Mouse (Mus musculus) fat pad, adult 2 months (tissue): Measurements from ENCODE around the gene Ssh3.
"Not testable (repeated sequence)": the region's sequence is repeated elsewhere in the genome, so short reads cannot be mapped to it uniquely, and the experiment has no call there.

ENCODE experiments used
- DNase-seq: peaks from one replicate; pipeline ENCODE4 v3.0.0-alpha.2; 2011; ENCODE audit warnings: low read depth, low spot score; ENCODE audit errors: extremely low read depth

The Ssh3 gene

DNA sequence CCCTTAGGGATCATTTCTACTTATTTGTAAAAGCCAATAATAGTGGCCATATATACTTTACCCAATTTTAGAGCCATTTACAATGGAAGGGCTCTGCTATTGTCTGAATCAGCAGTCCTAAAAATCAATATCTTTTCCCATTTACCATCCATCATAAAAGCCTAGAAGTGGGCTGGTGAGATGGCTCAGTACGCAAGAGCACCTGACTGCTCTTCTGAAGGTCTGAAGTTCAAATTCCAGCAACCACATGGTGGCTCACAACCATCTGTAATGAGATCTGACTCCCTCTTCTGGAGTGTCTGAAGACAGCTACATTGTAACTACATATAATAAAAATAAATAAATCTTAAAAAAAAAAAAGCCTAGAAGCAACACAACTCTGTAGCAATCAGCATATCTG, 20.3 kb downstream of the Ssh3 start:
- DNase-seq, result not testable (repeated sequence)

- no peak for DNase-seq
Measured at GRCm38 (mm10) chr19:4247010-4247409, 22.0 kb downstream of the Ssh3 start.

- DNase-seq, result no peak
Measured at GRCm38 (mm10) chr19:4244775-4245174, 24.2 kb downstream of the Ssh3 start.

- no peak for DNase-seq
Measured at GRCm38 (mm10) chr19:4242416-4242815, 26.6 kb downstream of the Ssh3 start.

DNA sequence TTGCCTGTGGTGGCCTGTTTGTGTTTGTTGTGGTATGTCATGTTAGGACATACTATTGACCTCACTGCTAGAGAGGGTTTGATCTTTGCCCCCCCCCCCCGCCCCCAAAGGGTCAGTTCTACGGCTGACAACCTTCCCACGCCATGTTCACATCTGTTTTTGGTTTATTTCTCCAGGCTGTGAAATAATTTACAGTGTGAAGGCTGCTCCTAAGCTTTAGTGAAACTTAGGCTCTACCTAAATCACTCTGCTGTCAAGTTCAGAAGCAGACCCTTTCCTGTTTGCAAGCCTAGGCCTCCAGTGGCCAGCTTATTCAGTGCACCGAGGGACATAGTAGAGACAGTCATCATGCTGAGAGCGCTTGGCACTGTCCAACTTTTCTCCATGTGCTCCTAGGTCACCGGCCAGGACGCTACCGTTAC, 28.7 kb downstream of the Ssh3 start:
- DNase-seq, result no peak

DNA sequence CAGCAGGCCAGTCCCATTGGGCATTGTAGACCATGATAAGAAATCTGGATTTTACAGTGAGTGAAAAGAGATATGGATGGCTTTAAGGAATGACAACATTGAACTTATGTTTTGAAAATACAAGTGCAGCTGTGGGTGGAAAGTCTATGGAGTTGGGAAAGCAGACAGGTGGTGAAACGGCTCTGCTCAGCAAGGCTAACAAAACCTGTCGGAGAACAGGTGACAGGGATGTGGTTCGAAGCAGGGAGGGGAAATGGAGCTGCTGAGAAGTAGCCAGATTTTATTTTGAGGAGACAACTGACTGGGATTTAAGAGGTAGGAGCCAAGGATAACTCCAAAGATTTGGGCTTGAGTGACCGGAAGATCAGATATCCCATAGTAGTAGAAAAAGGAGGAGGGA, 34.4 kb downstream of the Ssh3 start:
- DNase-seq, result no peak

GRCm38 (mm10) chr19:4232651-4233050, 36.3 kb downstream of the Ssh3 start:
- no peak for DNase-seq

GRCm38 (mm10) chr19:4232186-4232572, 36.8 kb downstream of the Ssh3 start:
- no peak for DNase-seq

DNA sequence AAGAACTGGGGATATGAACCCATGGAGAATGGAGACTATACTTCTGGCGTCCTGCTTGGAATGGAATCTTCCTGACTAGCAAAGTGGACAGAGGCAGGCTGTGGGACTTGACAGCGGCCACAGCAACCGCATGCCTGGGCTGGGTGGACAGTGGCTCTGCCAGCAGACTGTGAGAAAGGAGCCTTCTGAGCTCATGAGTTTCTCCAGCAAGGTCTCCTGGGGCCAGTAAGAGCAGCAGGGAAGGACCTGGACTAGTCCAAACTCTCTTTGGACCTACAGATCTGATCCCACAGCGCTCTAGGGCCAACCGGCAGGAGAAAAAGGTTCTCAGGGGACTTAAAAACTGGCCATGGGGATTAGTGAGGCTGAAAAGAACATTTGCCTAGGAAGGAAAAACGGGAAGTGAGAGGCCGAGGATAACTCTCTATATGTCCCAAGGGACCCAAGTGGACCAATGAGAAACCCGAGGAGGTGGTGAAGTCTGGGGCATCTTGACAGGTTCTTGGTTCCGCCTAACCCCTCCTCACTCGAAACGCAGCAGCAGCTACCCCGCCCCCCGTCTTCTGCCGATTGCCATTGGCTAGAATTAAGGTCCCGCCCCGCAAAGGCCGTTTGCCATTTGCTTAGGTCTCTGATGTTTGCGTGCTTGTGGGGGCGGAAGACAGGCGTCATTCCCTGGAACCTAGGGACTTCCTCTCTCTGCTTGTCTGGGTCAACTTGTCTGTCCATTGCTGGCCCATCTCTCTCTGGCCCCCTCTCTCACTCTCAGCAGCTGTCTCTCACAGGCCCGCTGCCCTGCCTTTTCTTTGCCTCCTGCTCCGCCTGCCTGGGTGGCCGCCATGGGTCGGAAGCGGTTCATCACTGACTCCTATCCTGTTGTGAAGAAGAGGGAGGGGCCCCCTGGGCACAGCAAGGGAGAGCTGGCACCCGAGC, 37.5 kb downstream of the Ssh3 start, which contains the start of gene Pold4:
Gene Pold4 (plus strand): TSS at position 647 of the 933 bp plus-strand sequence.
- DNase-seq, result peak; percentile 74

GRCm38 (mm10) chr19:4230415-4230814, 38.6 kb downstream of the Ssh3 start:
- DNase-seq, result no peak

GRCm38 (mm10) chr19:4229451-4230076, 39.4 kb downstream of the Ssh3 start:
- DNase-seq, result no peak

DNA sequence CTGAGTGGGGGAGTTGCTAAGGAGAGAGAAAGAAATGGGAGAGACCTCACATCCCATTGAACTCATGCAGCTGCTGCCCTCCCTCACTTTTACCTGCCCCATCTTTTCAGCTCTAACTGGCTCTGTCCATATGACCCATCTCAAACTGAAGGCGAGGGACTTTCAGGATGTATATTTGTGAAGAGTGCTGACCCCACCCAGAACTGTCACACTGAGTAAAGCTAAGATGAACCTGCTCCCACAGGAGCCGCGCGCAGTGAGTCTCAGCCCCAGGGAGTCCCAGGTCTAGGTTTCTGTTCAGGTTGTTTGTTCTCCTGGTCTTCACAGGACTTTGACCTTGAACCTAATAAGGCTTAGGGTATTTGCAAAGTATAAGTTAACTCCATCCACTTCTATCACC, 40.1 kb downstream of the Ssh3 start:
- no peak for DNase-seq

DNA sequence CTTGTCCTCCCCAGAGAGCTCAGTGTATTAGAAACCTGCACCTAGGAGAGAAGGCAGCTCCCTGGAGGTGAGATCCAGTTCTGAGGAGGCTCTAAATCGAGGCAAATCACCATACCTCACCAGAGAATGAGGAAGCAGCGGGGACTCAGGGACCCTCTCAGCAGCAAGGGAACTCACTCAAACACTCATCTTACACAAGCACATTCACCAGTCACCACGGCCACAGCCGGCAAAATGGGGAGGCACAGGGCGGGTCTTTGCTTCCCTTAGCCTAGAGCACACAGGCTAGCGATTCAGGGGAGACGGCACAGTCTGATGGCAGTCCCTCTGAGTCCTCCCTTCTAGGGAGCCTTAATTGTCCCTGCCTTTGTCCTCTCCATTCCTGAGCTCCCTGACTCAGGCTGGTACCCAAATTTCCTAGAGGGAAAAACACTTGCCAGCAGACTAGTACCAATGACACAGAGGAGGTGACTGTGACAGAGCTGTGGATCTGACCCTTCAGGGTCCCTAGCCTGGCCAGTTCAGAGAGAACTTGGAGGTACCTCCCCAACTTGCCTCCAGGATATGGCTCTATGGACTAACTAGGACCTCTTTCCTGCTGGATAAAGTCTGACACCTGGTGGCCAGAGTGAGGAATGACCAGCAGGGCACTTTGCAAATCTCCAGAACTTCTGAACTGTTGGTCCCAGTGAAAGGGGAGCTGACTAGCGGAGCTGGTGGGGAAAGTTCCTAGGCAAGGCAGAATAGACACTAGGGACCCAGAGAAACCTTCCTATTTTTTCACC, 40.9 kb downstream of the Ssh3 start:
- DNase-seq, result no peak

DNA sequence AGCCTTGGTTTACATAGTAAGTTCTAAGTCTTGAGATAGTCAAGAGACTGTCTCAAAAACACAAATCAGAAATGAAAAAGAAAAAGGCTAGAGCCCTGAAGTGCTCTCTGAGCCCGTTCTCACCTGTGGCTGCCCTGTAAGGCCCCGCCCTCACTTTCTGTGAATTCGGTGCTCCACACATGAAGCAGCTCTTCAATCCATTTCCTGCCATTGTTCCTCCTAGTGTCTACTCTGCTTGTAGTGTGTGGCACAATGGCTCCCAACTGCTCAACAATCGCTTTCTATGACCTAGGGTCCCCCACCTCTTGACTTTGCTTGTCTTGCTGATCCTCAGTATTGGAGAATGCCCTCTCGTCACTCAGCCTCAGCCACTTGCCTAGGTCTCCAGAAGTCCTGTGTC, 41.5 kb downstream of the Ssh3 start:
- DNase-seq, result no peak

DNA sequence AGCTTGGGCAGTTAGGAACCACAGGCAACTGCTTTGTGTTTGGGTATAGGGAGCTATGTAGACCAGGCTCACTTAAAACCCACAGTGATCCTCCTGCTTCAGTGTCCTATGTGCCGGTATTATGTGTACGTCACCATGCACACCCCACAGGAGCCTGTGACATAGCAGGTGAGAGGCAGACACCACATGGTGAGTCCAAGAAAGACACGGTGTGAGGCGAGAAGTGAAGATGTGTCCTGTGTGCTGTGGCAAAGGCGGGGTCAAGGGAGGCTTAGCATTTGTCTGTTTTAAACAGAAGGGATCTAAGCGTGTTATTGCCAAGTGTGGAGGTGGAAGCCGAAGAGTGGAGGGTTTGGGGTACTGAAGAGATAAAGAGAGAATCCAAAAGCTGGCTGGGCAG, 42.2 kb downstream of the Ssh3 start:
- DNase-seq, result no peak

DNA sequence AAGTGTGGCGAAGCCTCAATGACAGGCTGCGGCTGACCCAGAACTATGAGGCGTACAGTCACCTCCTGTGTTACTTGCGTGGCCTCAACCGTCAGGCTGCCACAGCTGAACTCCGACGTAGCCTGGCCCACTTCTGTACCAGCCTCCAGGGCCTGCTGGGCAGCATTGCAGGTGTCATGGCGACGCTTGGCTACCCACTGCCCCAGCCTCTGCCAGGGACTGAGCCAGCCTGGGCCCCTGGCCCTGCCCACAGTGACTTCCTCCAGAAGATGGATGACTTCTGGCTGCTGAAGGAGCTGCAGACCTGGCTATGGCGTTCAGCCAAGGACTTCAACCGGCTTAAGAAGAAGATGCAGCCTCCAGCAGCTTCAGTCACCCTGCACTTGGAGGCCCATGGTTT, 46.8 kb downstream of the Ssh3 start:
- DNase-seq, result no peak

DNA sequence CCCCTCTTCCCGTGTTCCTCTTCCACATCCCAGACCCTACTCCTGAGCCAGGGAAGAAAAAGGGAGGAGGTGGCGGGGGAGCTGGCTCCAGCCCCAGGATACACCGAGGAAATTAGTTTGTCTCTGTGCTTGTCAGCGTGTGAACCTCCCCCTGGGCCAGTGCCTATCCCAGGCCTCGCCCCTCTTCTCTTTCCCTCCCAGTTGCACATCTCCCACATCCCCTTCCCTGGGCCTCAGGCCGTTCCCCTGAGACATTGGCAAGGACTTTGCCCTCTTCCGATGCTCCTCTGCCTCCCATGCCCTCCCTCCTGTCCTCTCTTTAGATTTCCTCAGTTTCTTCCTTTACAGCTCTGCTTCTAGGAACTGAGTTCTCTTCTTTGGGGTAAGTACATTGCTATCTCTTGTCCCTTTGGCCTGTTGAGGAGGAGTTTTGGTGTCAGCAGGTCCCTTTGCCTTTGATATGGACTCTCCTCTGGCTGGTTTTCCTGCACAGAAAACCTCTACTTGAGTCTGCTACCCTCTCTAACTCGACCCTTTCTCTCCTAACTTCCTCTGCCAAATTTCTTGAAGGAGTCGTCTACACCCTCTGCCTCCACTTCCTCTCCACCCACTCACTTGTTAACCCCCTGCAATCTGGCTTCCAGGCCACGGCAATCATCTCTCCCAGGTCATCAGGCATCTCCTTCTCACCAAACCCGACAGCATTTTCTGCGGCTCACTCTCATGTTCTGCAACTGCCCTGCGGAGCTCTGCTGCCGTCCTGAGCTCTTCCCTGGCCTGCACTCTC, 47.8 kb downstream of the Ssh3 start:
- no peak for DNase-seq

GRCm38 (mm10) chr19:4220416-4220815, 48.6 kb downstream of the Ssh3 start:
- DNase-seq, result no peak

GRCm38 (mm10) chr19:4219943-4220342, 49.0 kb downstream of the Ssh3 start:
- no peak for DNase-seq

GRCm38 (mm10) chr19:4218784-4219183, 50.2 kb downstream of the Ssh3 start:
- no peak for DNase-seq

DNA sequence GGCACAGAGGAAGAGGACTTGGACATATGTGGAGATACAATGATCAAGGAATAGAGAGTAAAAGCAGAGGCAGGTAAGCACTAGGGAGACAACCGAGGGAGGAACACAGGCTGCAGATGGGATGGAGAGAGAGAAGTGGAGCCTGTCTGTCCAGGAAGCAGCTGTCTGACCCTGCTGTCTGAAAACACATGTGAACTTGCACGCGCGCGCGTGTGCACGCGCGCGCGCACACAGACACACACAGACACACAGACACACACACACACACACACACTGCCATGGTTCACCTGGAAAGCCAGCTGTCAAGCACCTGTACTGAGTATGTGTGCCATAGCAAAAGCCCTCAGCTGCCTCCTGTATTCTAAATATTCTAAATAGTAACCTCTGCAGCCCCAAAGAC, 50.7 kb downstream of the Ssh3 start:
- DNase-seq, result no peak
